In the genomic region with DNA sequence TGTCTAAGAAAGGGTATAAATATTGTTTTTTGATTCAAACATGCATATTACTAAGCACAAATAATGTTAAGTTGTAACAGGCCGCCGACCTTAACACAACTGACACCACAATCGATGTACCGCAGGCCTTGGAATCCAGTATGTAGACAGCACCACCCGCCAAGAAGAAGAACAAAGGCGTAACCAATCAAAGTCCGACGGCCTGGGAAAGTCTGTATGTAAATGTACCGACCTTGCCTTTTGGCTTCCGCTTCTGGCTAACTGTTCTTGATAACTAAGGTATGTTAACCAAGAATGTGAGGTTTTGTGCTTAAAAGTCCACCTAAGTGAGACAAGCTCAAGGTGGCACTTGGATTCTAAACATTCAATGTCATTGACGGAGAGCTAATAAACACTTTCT, we compare ENCODE assay signal across 37 mouse cellular contexts. TPM values are rescaled to one million over a fixed set of nuclear protein-coding genes. Genes with fewer than 3 reads are reported as not detected.
"Had no signal": no experiment of that assay in that cellular context is flagged by ENCODE, and none has a peak within 500 bp of the region (broad histone marks: within the 10 kb centered on the region; RNA-seq: fewer than 3 reads in every experiment).

No protein-coding gene starts in this region.

- H3K4me3 ChIP-seq: gastrocnemius, adult 2 months; hindbrain, embryonic 10.5 days; hindbrain, embryonic 12.5 days; intestine, embryonic 15.5 days; layer of hippocampus, adult 2 months; left cerebral cortex, adult 2 months; limb, embryonic 10.5 days; limb, embryonic 12.5 days; liver, embryonic 13.5 days; liver, embryonic 15.5 days had no signal

- H3K4me1 ChIP-seq: hindbrain, embryonic 12.5 days; intestine, embryonic 15.5 days; liver, embryonic 13.5 days; liver, embryonic 15.5 days had no signal

- ATAC-seq: hindbrain, embryonic 16.5 days; inflammation-experienced regulatory T-cells, adult 6 months; intestine, embryonic 15.5 days; intestine, postnatal 0 days had no signal

- H3K27ac ChIP-seq: gastrocnemius, adult 2 months; hindbrain, embryonic 10.5 days; hindbrain, embryonic 12.5 days; hindbrain, embryonic 14.5 days; intestine, embryonic 15.5 days; layer of hippocampus, adult 2 months; left cerebral cortex, adult 2 months; limb, embryonic 10.5 days; limb, embryonic 12.5 days; liver, embryonic 13.5 days; liver, embryonic 15.5 days had no signal

- H3K27me3 ChIP-seq: hindbrain, embryonic 12.5 days; intestine, embryonic 15.5 days; limb, embryonic 12.5 days; liver, embryonic 13.5 days; liver, embryonic 15.5 days had no signal

- DNase-seq: gastrocnemius, adult 2 months; gastrocnemius, postnatal 10 days; gastrocnemius, postnatal 25 days; kidney, adult 18-20 months; kidney, adult 8-10 months; kidney, postnatal 10 days; kidney, postnatal 25 days; kidney, postnatal 4 days; liver; liver, embryonic 13.5 days had no signal

- H3K9me3 ChIP-seq: hindbrain, embryonic 10.5 days; hindbrain, embryonic 12.5 days; intestine, embryonic 15.5 days; limb, embryonic 10.5 days; liver, embryonic 13.5 days; liver, embryonic 15.5 days had no signal

- H3K9ac ChIP-seq: hindbrain, embryonic 12.5 days; hindbrain, embryonic 14.5 days; intestine, embryonic 15.5 days; limb, embryonic 12.5 days; liver, embryonic 13.5 days; liver, embryonic 15.5 days had no signal

- H3K36me3 ChIP-seq: hindbrain, embryonic 10.5 days; hindbrain, embryonic 12.5 days; intestine, embryonic 15.5 days; limb, embryonic 10.5 days; limb, embryonic 12.5 days; liver, embryonic 13.5 days; liver, embryonic 15.5 days had no signal

- H3K4me2 ChIP-seq: heart, embryonic 11.5 days; hindbrain, embryonic 12.5 days; hindbrain, embryonic 14.5 days; intestine, embryonic 15.5 days; limb, embryonic 12.5 days; liver, embryonic 11.5 days; liver, embryonic 13.5 days; liver, embryonic 15.5 days had no signal

RNA-seq across cellular contexts. Expression of gene Apobec4, which starts 11.0 kb away (rescaled TPM):
- total RNA-seq: gastrocnemius, adult 2 months; gastrocnemius, postnatal 10 days; gastrocnemius, postnatal 25 days; gastrocnemius, postnatal 4 days; granulocyte monocyte progenitor cell, adult 5-6 weeks; heart, adult 18-20 months; heart, postnatal 14 days; heart, postnatal 4 days; layer of hippocampus, adult 2 months; layer of hippocampus, postnatal 10 days; layer of hippocampus, postnatal 25 days; left cerebral cortex, adult 2 months; left cerebral cortex, postnatal 14 days; left cerebral cortex, postnatal 36 days had no signal
- polyA plus RNA-seq: frontal cortex, adult 2 months; heart, embryonic 11.5 days; hindbrain, embryonic 10.5 days; hindbrain, embryonic 12.5 days; inflammation-experienced regulatory T-cells, adult 6 months; intestine, embryonic 15.5 days; intestine, postnatal 0 days; kidney, embryonic 14.5 days; kidney, embryonic 16.5 days; limb, embryonic 10.5 days; limb, embryonic 12.5 days; limb, embryonic 14.5 days; liver, embryonic 11.5 days; liver, embryonic 13.5 days; liver, embryonic 15.5 days had no signal
